ENCODE assay signal across 8 mouse cellular contexts in genomic region chr13:80961985-80962617, GRCm38 (mm10).
DNase-seq lines count a peak whose midpoint lies in the region; ATAC-seq and TF ChIP-seq lines count a peak whose summit lies in the region.

No protein-coding gene starts in this region.

- 54% methylated on average over 7 of the region's 7 CpGs for WGBS in heart, embryonic 10.5 days
- 42% methylated on average over 7 of the region's 7 CpGs for WGBS in forebrain, embryonic 16.5 days
- WGBS in liver, postnatal 0 days (ENCODE audit: insufficient replicate concordance), result 48% methylated on average over 7 of the region's 7 CpGs

- TF ChIP-seq EP300 in liver, postnatal 0 days (IDR thresholded peaks at IDR 0.05; ENCODE audit: low read depth), result no peak

- H3K27ac ChIP-seq in heart, embryonic 10.5 days, result 0 out of 2 replicates have a peak overlapping the region, but pooled peaks have one; percentile 88
- no peak overlapping the region for H3K27ac ChIP-seq in forebrain, embryonic 16.5 days (ENCODE audit: low read length)
- peak overlapping the region; percentile 7; the same call in 1 of the 2 replicates for H3K27ac ChIP-seq in liver, postnatal 0 days (ENCODE audit: low read depth)

- peak overlapping the region; percentile 83 for H3K4me2 ChIP-seq in forebrain, embryonic 16.5 days (ENCODE audit: low read length)
- peak overlapping the region; percentile 76 for H3K4me2 ChIP-seq in liver, postnatal 0 days (ENCODE audit: low read depth, low read length)

- no peaks in the 10 kb centered on the region for H3K36me3 ChIP-seq in heart, embryonic 10.5 days
- no peaks in the 10 kb centered on the region for H3K36me3 ChIP-seq in forebrain, embryonic 16.5 days (ENCODE audit: control insufficient read depth, insufficient read depth)
- H3K36me3 ChIP-seq in liver, postnatal 0 days (replicated peaks; ENCODE audit: insufficient read depth, low read length), result no peaks in the 10 kb centered on the region

- 0 out of 2 replicates have a peak, but pooled peaks cover 7% of the 10 kb centered on the region for H3K4me1 ChIP-seq in heart, embryonic 10.5 days
- peaks cover 8% of the 10 kb centered on the region; the same call in 1 of the 2 replicates for H3K4me1 ChIP-seq in forebrain, embryonic 16.5 days (replicated peaks; ENCODE audit: control insufficient read depth, insufficient read depth, low read length)
- H3K4me1 ChIP-seq in liver, postnatal 0 days (ENCODE audit: insufficient read depth), result no peaks in the 10 kb centered on the region

- H3K4me3 ChIP-seq in heart, embryonic 10.5 days, result peak overlapping the region; percentile 57
- H3K4me3 ChIP-seq in forebrain, embryonic 16.5 days (replicated peaks; ENCODE audit: low read length), result no peak overlapping the region
- H3K4me3 ChIP-seq in liver, postnatal 0 days (ENCODE audit: low read depth, low read length), result no peak overlapping the region

- intact Hi-C loops in heart, postnatal 36 days (cut with DNase I), result loop anchor here (2.0 kb wide), 1 partner anchor 75 kb away; no protein-coding TSS in a partner anchor

- TF ChIP-seq CTCF in liver, postnatal 0 days (IDR thresholded peaks at IDR 0.05; ENCODE audit: low read depth), result no peak

- ATAC-seq in forebrain, embryonic 16.5 days, result no peak
- ATAC-seq in liver, postnatal 0 days, result no peak
- no peak for ATAC-seq in erythroid progenitor cell, adult 5-6 weeks (replicated peaks; ENCODE audit: low FRiP score, poor library complexity, severe bottlenecking)

- no peak overlapping the region for H3K9ac ChIP-seq in forebrain, embryonic 16.5 days (replicated peaks; ENCODE audit: low read depth, low read length)
- H3K9ac ChIP-seq in liver, postnatal 0 days (replicated peaks), result no peak overlapping the region

- no peaks in the 10 kb centered on the region for H3K9me3 ChIP-seq in heart, embryonic 10.5 days
- no peaks in the 10 kb centered on the region for H3K9me3 ChIP-seq in forebrain, embryonic 16.5 days (ENCODE audit: control insufficient read depth, low read length)
- H3K9me3 ChIP-seq in liver, postnatal 0 days (ENCODE audit: low read length), result no peaks in the 10 kb centered on the region

- DNase-seq in heart, embryonic 10.5 days (ENCODE audit: low spot score), result no peak
- no peak for DNase-seq in heart, postnatal 36 days
- DNase-seq in Muller cell, postnatal 12 days (ENCODE audit: inconsistent ontology term), result peak; percentile 40
- DNase-seq in liver, postnatal 0 days, result no peak
- DNase-seq in left cerebral cortex, adult 8-10 months (ENCODE audit: low spot score in 2 of 2), result no peak
- DNase-seq in adrenal gland, postnatal 36 days, result no peak

- no peaks in the 10 kb centered on the region for H3K27me3 ChIP-seq in heart, embryonic 10.5 days (ENCODE audit: insufficient read depth, poor library complexity, severe bottlenecking)
- H3K27me3 ChIP-seq in forebrain, embryonic 16.5 days (replicated peaks; ENCODE audit: control insufficient read depth, insufficient read depth, low read length), result no peaks in the 10 kb centered on the region
- H3K27me3 ChIP-seq in liver, postnatal 0 days (ENCODE audit: insufficient read depth, low read length), result no peaks in the 10 kb centered on the region
